Mouse (Mus musculus) forebrain, embryonic 11.5 days (tissue): ENCODE measurements at regions not wholly inside any gene's neighbourhood (a gene's known extent, or its start where the extent isn't known, plus 50 kb on each side); places are given as distances from the start of the nearest gene placed in this dataset.

Experiments
- ATAC-seq: fragments of 200-750 bp; cut with Nextera tagmentation; replicated peaks from 2 replicates; pipeline ENCODE4 v1.8.0; 2017; ENCODE audit warnings: moderate TSS enrichment; ENCODE audit not compliant: low FRiP score
- DNase-seq: peaks from one replicate; pipeline ENCODE4 v3.0.0-alpha.2; 2017; ENCODE audit warnings: low spot score
- H3K27ac ChIP-seq: fragments of 300-500 bp; sonication (generic); 2 replicates; pipeline ENCODE4 v1.5.1; 2014; ENCODE audit warnings: low read depth, low read length
- H3K27me3 ChIP-seq: fragments of 300-500 bp; sonication (generic); 2 replicates; pipeline ENCODE4 v1.6.1; 2014; ENCODE audit warnings: mild to moderate bottlenecking, low read length, mixed read lengths; ENCODE audit not compliant: control insufficient read depth, insufficient read depth
- H3K36me3 ChIP-seq: fragments of 300-500 bp; sonication (generic); 2 replicates; pipeline ENCODE4 v1.6.1; 2014; ENCODE audit warnings: mild to moderate bottlenecking, low read length, moderate library complexity, mixed read lengths; ENCODE audit not compliant: control insufficient read depth, insufficient read depth
- H3K4me1 ChIP-seq: fragments of 300-500 bp; sonication (generic); replicated peaks from 2 replicates; pipeline ENCODE4 v1.6.1; 2014; ENCODE audit warnings: low read length, mixed read lengths; ENCODE audit not compliant: control insufficient read depth, insufficient read depth
- H3K4me2 ChIP-seq: fragments of 300-500 bp; sonication (generic); 2 replicates; pipeline ENCODE4 v1.6.1; 2014; ENCODE audit warnings: low read depth, mild to moderate bottlenecking, low read length, moderate library complexity, mixed read lengths; ENCODE audit not compliant: severe bottlenecking
- H3K4me3 ChIP-seq: fragments of 300-500 bp; sonication (generic); 2 replicates; pipeline ENCODE4 v1.5.1; 2014; ENCODE audit warnings: low read depth, low read length
- H3K9ac ChIP-seq: fragments of 300-500 bp; sonication (generic); 2 replicates; pipeline ENCODE4 v1.6.1; 2014; ENCODE audit warnings: low read length
- H3K9me3 ChIP-seq: fragments of 300-500 bp; sonication (generic); 2 replicates; pipeline ENCODE4 v1.6.1; 2016; ENCODE audit warnings: low read length, mixed read lengths; ENCODE audit not compliant: control insufficient read depth
- WGBS: fragments of 180-500 bp; shearing (Covaris S2); extraction: QIAGEN DNeasy Blood & Tissue Kit; methylation state at CpG from one replicate; pipeline ENCODE4 v1.1.7; 2014; 5-methylcytosine and 5-hydroxymethylcytosine counted together

DNA sequence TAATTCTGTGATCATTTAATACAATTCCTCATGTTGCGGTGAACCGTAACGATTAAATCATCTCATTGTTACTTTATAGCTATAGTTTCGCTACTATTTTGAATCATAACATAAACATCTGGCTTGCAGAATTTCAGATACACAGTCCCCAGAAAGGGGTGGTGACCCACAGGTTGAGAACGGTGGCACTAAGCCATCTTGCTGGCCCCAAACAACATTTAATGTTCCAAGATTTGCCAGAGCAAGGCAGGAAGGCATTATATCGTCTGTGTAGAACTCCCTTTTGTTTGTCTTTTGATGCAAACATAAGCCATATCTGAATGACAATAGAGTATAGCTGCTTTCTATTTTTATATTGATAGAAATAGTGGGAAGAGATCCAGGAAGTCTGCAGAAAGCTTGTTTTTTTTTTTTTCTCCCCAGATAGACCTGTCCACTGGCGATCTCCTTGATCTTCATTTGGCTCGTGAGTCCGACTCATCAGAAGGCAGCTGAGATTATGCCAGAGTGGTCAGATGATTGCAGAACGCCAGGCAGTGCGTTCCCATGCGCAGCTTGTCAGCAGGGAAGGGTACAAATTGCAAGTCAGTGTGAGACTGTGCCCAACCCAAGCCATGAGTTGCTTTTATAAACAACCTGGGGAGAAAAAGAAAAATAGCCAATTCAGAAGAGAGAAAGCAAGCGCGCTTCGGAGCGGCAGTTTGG, 213.9 kb downstream of the Dok5 start:
- 89% methylated on average over 16 of the region's 16 CpGs for WGBS
- H3K36me3 ChIP-seq: no peaks in the 10 kb centered on the region
- H3K27ac ChIP-seq: no peak overlapping the region
- DNase-seq (no peak), ATAC-seq (no peak)
- H3K4me2 ChIP-seq: no peak overlapping the region
- no peaks in the 10 kb centered on the region for H3K27me3 ChIP-seq
- no peaks in the 10 kb centered on the region for H3K4me1 ChIP-seq
- H3K9ac ChIP-seq: no peak overlapping the region
- no peaks in the 10 kb centered on the region for H3K9me3 ChIP-seq
- H3K4me3 ChIP-seq: no peak overlapping the region

DNA sequence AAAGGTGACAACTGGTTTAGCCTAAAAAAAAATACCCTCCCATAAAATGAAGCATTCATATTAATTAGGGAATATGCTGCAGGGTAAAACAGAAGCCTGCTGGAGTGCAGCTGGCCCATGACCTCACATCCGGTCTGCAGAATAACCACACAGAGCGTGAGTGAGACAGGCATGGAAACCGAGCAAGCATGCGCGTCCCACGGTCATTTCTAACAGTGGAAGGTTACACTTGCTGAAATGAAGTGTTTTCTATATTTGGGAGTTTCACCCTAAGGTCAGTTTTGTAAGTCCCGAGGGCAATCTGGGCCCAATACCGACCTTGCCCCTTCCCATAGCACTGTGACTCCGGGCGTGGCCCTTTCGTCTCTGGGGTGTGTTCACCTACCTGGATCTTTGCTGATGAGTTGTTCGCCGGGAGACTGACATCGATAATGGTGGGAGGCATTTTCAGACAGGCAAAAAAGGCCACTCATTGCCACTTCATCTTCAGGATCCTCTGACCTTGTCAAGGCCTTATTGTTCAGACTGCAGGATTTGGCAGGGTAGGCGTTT, 214.6 kb downstream of the Dok5 start:
- 91% methylated on average over 15 of the region's 15 CpGs for WGBS
- DNase-seq (no peak), ATAC-seq (no peak)
- no peak overlapping the region for H3K4me3 ChIP-seq
- no peak overlapping the region for H3K27ac ChIP-seq
- no peaks in the 10 kb centered on the region for H3K9me3 ChIP-seq
- no peaks in the 10 kb centered on the region for H3K4me1 ChIP-seq
- H3K27me3 ChIP-seq: no peaks in the 10 kb centered on the region
- H3K4me2 ChIP-seq: no peak overlapping the region
- H3K9ac ChIP-seq: no peak overlapping the region
- no peaks in the 10 kb centered on the region for H3K36me3 ChIP-seq

DNA sequence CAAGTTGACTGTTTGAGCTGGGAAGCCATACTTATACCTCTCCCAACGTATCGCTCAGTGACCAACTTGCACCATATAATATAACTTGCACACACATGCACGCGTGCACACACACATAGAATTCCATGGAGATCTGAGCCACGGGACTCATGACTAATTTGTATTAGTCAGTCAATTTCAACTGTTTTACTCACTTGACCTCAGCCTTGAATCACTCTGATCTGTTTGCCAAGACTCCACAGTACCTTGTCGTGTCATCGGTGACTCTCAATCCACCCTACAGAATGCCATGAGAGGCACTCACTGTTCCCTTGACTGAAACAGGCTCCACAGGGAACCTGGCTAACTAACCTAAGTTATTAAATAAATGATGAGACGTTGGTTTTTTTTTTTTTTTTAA, 215.6 kb downstream of the Dok5 start:
- no peak overlapping the region for H3K4me3 ChIP-seq
- H3K36me3 ChIP-seq: no peaks in the 10 kb centered on the region
- DNase-seq (no peak), ATAC-seq (no peak)
- no peaks in the 10 kb centered on the region for H3K4me1 ChIP-seq
- H3K27me3 ChIP-seq: no peaks in the 10 kb centered on the region
- no peaks in the 10 kb centered on the region for H3K9me3 ChIP-seq
- WGBS: 91% methylated on average over 8 of the region's 8 CpGs
- no peak overlapping the region for H3K27ac ChIP-seq
- H3K4me2 ChIP-seq: no peak overlapping the region
- H3K9ac ChIP-seq: no peak overlapping the region

DNA sequence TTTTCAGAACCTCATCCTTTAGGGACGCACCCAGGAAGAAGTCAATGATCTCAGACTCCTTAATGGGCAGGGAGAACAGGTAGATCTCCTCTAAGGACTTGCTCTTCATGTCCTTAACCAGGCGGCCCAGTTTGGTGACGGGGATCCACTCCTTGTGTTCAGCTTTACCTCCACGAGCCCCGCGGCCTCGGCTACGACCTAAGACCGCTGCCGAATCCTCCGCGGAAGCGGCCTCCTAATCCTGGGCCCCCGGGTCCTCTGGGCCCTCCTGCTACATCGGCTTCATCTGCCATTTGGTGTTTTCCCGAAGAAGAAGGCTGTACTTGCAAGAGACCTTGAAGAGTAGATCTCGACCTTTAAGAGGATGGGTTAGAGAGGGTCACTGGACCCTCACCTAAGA, 223.0 kb downstream of the Dok5 start:
- Histone ChIP-seq H3K4me1 (no peaks in the 10 kb centered on the region), H3K9ac (no peak overlapping the region), H3K4me2 (no peak overlapping the region), H3K27ac (no peak overlapping the region), H3K27me3 (no peaks in the 10 kb centered on the region), H3K9me3 (no peaks in the 10 kb centered on the region), H3K4me3 (no peak overlapping the region), H3K36me3 (no peaks in the 10 kb centered on the region)
- 96% methylated on average over 17 of the region's 17 CpGs for WGBS
- ATAC-seq: no peak
- no peak for DNase-seq

DNA sequence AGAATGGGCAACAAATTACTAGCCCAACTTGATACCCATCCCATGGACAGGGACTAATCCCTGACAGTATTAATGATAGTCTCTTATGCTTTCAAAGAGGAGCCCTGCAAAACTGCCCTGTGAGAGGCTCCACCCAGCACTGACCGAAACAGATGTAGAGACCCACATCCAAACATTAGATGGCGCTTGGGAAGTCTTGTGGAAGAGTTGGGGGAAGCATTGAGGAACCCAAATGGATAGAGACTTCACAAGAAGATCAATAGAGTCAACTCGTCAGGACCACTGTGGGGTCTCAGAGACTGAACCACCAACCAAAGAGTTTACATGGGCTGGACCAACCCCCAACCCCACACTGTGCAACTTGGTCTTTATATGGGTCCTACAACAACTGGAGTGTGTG, 225.2 kb downstream of the Dok5 start:
- Histone ChIP-seq H3K4me2 (no peak overlapping the region), H3K36me3 (no peaks in the 10 kb centered on the region), H3K27ac (no peak overlapping the region), H3K4me3 (no peak overlapping the region), H3K27me3 (no peaks in the 10 kb centered on the region), H3K4me1 (no peaks in the 10 kb centered on the region), H3K9me3 (no peaks in the 10 kb centered on the region), H3K9ac (no peak overlapping the region)
- DNase-seq (no peak), ATAC-seq (no peak)
- 81% methylated on average over 3 of the region's 3 CpGs for WGBS

DNA sequence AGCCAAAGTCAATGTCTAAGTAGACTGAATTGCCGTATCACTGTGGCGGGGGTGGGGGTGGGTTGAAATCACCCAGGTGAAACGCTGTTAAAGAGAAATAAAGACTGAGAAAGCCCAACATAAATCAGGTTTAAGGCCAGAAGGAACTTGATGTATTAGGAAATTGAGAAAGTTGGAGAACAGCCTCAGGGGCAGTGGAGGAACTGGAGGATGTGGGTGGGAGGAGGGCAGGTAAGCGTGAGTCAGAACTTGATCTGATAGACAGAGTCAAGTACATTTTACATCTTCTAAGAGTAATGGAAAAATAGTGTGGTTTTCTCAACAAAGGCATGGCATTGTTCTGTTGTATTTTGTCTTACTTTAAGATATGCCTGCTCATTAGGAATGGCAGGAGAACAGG, 228.8 kb downstream of the Dok5 start:
- Histone ChIP-seq H3K27ac (no peak overlapping the region), H3K4me1 (no peaks in the 10 kb centered on the region), H3K27me3 (no peaks in the 10 kb centered on the region), H3K36me3 (no peaks in the 10 kb centered on the region), H3K4me2 (no peak overlapping the region), H3K9ac (no peak overlapping the region), H3K9me3 (no peaks in the 10 kb centered on the region), H3K4me3 (no peak overlapping the region)
- ATAC-seq (no peak), DNase-seq (no peak)
- WGBS: 90% methylated on average over 4 of the region's 4 CpGs

DNA sequence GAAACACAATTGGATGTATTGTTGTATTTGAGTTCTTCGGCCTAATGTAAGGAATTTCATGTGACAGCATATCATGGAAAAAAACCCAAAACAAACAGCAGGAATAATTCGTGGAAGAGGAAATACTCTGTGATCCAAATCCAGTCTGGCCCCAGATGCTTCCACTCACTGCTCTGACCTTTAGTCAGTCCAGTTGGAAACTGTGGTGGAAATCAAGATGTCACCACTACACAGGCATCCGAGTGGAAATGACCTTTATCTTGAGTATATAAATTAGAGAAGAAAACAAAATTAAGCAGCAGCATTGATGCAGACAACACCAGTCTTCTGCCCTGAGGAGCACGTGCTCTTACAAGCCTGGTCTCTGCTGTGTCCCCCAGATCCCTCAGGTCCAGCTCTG, 230.9 kb downstream of the Dok5 start:
- DNase-seq (no peak), ATAC-seq (no peak)
- H3K4me2 ChIP-seq: no peak overlapping the region
- H3K9me3 ChIP-seq: no peaks in the 10 kb centered on the region
- no peak overlapping the region for H3K9ac ChIP-seq
- no peaks in the 10 kb centered on the region for H3K4me1 ChIP-seq
- no peak overlapping the region for H3K4me3 ChIP-seq
- WGBS: 84% methylated on average over 4 of the region's 4 CpGs
- H3K27ac ChIP-seq: no peak overlapping the region
- H3K36me3 ChIP-seq: no peaks in the 10 kb centered on the region
- H3K27me3 ChIP-seq: no peaks in the 10 kb centered on the region

GRCm38 (mm10) chr2:170969430-170969829, 237.8 kb downstream of the Dok5 start:
- ATAC-seq (no peak), DNase-seq (no peak)
- H3K9ac ChIP-seq: no peak overlapping the region
- H3K27ac ChIP-seq: no peak overlapping the region
- 71% methylated on average over 3 of the region's 3 CpGs for WGBS
- H3K27me3 ChIP-seq: no peaks in the 10 kb centered on the region
- H3K4me1 ChIP-seq: no peaks in the 10 kb centered on the region
- H3K4me3 ChIP-seq: no peak overlapping the region
- peaks cover 3% of the 10 kb centered on the region; the same call in 1 of the 2 replicates for H3K9me3 ChIP-seq
- no peak overlapping the region for H3K4me2 ChIP-seq
- H3K36me3 ChIP-seq: no peaks in the 10 kb centered on the region

GRCm38 (mm10) chr2:170985357-170985756, 253.8 kb downstream of the Dok5 start:
- no peak for ATAC-seq
- Histone ChIP-seq H3K36me3 (no peaks in the 10 kb centered on the region), H3K4me3 (no peak overlapping the region), H3K4me1 (no peaks in the 10 kb centered on the region), H3K27me3 (no peaks in the 10 kb centered on the region), H3K9me3 (no peaks in the 10 kb centered on the region), H3K27ac (no peak overlapping the region), H3K4me2 (no peak overlapping the region), H3K9ac (no peak overlapping the region)
- 82% methylated on average over 1 of the region's 1 CpGs for WGBS
- no peak for DNase-seq
